Comparison of ENCODE assay signal across 8 mouse cellular contexts in the genomic region with DNA sequence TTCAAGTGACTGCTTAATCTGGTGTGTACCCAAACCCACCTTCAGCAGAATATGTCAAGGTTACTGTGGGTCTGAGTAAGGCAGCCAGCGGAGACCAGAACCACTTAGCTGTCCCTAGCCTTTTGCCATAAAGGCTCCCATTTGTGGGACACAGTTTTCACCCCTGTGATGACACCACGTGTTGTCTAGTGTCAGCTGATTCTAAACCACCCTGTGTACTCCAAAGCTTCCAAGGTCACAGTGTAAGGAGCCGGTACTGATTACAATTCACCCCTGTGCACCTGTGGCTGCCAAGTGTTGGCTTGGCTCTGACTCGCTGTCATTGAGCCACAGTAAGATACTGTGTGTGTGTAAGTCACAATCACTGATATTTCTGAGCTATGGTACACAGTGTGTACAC. TPM values are rescaled to one million over a fixed set of nuclear protein-coding genes. Genes with fewer than 3 reads are reported as not detected.
DNase-seq lines count a peak whose midpoint lies in the region; ATAC-seq lines count a peak whose summit lies in the region.

No protein-coding gene starts in this region.

- WGBS in lung, embryonic 16.5 days, result 36% methylated on average over 4 of the region's 4 CpGs
- WGBS in forebrain, embryonic 13.5 days, result 49% methylated on average over 4 of the region's 4 CpGs
- 43% methylated on average over 4 of the region's 4 CpGs for WGBS in hindbrain, embryonic 15.5 days
- WGBS in liver, embryonic 12.5 days (ENCODE audit: insufficient replicate concordance), result 54% methylated on average over 4 of the region's 4 CpGs

- H3K9me3 ChIP-seq in lung, embryonic 16.5 days (ENCODE audit: control insufficient read depth, low read length), result no peaks in the 10 kb centered on the region
- H3K9me3 ChIP-seq in forebrain, embryonic 13.5 days (replicated peaks), result no peaks in the 10 kb centered on the region
- no peaks in the 10 kb centered on the region for H3K9me3 ChIP-seq in hindbrain, embryonic 15.5 days
- no peaks in the 10 kb centered on the region for H3K9me3 ChIP-seq in liver, embryonic 12.5 days (replicated peaks)

- H3K36me3 ChIP-seq in lung, embryonic 16.5 days (ENCODE audit: control insufficient read depth, insufficient read depth, low read length), result peaks cover 9% of the 10 kb centered on the region
- H3K36me3 ChIP-seq in forebrain, embryonic 13.5 days (ENCODE audit: poor library complexity, severe bottlenecking), result peaks cover 28% of the 10 kb centered on the region
- peaks cover 27% of the 10 kb centered on the region for H3K36me3 ChIP-seq in hindbrain, embryonic 15.5 days
- H3K36me3 ChIP-seq in liver, embryonic 12.5 days, result peaks cover 23% of the 10 kb centered on the region

- ATAC-seq in lung, embryonic 16.5 days (ENCODE audit: low read depth), result no peak
- ATAC-seq in forebrain, embryonic 13.5 days, result peak; percentile 19
- peak; percentile 32; the same call in 1 of the 2 replicates for ATAC-seq in hindbrain, embryonic 15.5 days (ENCODE audit: low FRiP score, low read depth)
- ATAC-seq in liver, embryonic 12.5 days, result peak; percentile 28

- DNase-seq in lung, postnatal 14 days, result no peak
- peak; percentile 5 for DNase-seq in c-Kit-positive CD71-negative TER-119-negative erythroid progenitor cells, embryonic 14.5 days (ENCODE audit: low read depth)
- DNase-seq in retina, postnatal 7 days (ENCODE audit: low read depth, low spot score), result peak; percentile 2
- no peak for DNase-seq in embryo, embryonic 9.5 days (ENCODE audit: extremely low spot score)

- H3K4me1 ChIP-seq in lung, embryonic 16.5 days (replicated peaks; ENCODE audit: control insufficient read depth, insufficient read depth, low read length), result peaks cover 4% of the 10 kb centered on the region
- H3K4me1 ChIP-seq in forebrain, embryonic 13.5 days, result peaks cover 9% of the 10 kb centered on the region
- peaks cover 12% of the 10 kb centered on the region for H3K4me1 ChIP-seq in hindbrain, embryonic 15.5 days (replicated peaks)
- H3K4me1 ChIP-seq in liver, embryonic 12.5 days, result peaks cover 9% of the 10 kb centered on the region

- H3K4me3 ChIP-seq in lung, embryonic 16.5 days (ENCODE audit: low read length), result peak overlapping the region; percentile 88
- H3K4me3 ChIP-seq in forebrain, embryonic 13.5 days, result peak overlapping the region; percentile 89
- peak overlapping the region; percentile 98 for H3K4me3 ChIP-seq in hindbrain, embryonic 15.5 days
- H3K4me3 ChIP-seq in liver, embryonic 12.5 days, result peak overlapping the region; percentile 92

- no peak overlapping the region for H3K27ac ChIP-seq in lung, embryonic 16.5 days (ENCODE audit: low read length)
- H3K27ac ChIP-seq in forebrain, embryonic 13.5 days, result no peak overlapping the region
- no peak overlapping the region for H3K27ac ChIP-seq in hindbrain, embryonic 15.5 days (replicated peaks)
- H3K27ac ChIP-seq in liver, embryonic 12.5 days, result peak overlapping the region; percentile 80; the same call in 1 of the 2 replicates

- peak overlapping the region; percentile 95 for H3K9ac ChIP-seq in lung, embryonic 16.5 days (ENCODE audit: low read length)
- H3K9ac ChIP-seq in forebrain, embryonic 13.5 days, result peak overlapping the region; percentile 90
- H3K9ac ChIP-seq in hindbrain, embryonic 15.5 days, result peak overlapping the region; percentile 96
- peak overlapping the region; percentile 88 for H3K9ac ChIP-seq in liver, embryonic 12.5 days

- H3K4me2 ChIP-seq in lung, embryonic 16.5 days (ENCODE audit: low read depth, low read length), result peak overlapping the region; percentile 68
- H3K4me2 ChIP-seq in forebrain, embryonic 13.5 days, result peak overlapping the region; percentile 67
- peak overlapping the region; percentile 75 for H3K4me2 ChIP-seq in hindbrain, embryonic 15.5 days
- H3K4me2 ChIP-seq in liver, embryonic 12.5 days, result peak overlapping the region; percentile 77

- H3K27me3 ChIP-seq in lung, embryonic 16.5 days (ENCODE audit: control insufficient read depth, insufficient read depth, low read depth, low read length), result no peaks in the 10 kb centered on the region
- H3K27me3 ChIP-seq in forebrain, embryonic 13.5 days, result 0 out of 2 replicates have a peak, but pooled peaks cover 3% of the 10 kb centered on the region
- no peaks in the 10 kb centered on the region for H3K27me3 ChIP-seq in hindbrain, embryonic 15.5 days
- H3K27me3 ChIP-seq in liver, embryonic 12.5 days (replicated peaks), result no peaks in the 10 kb centered on the region

RNA-seq across cellular contexts. Expression of gene Tmem106b, which starts 0.9 kb away (rescaled TPM):
- polyA plus RNA-seq in lung, embryonic 16.5 days (2015; fragmentation: Nextera tagmentation; extraction: Ambion mirVana), result 36.1 and 39.0 TPM in 2 replicates
- 27.5 and 27.6 TPM in 2 replicates for polyA plus RNA-seq in forebrain, embryonic 13.5 days (2015; fragmentation: Nextera tagmentation; extraction: Ambion mirVana)
- 30.4 and 37.1 TPM in 2 replicates for polyA plus RNA-seq in hindbrain, embryonic 15.5 days (2015; fragmentation: Nextera tagmentation; extraction: Ambion mirVana)
- 12.3 and 12.4 TPM in 2 replicates for polyA plus RNA-seq in liver, embryonic 12.5 days (2016; fragmentation: Nextera tagmentation; extraction: Ambion mirVana)

Comparison
In these comparisons a context has a peak if more than half of its experiments do, and no peak if none do; other contexts are left out.
1. DNase-seq: peak in c-Kit-positive CD71-negative TER-119-negative erythroid progenitor cells, embryonic 14.5 days (single experiment) and retina, postnatal 7 days (single experiment); none in lung, postnatal 14 days (single experiment) and embryo, embryonic 9.5 days (single experiment).
2. Peak in every context shown above with its lines, with median percentiles within 50 percentile points of each other: H3K4me2 ChIP-seq, H3K4me3 ChIP-seq and H3K9ac ChIP-seq.